Mouse (Mus musculus) lung, adult 18-20 months (tissue): Measurements from ENCODE around the gene Zfp229.
"Not testable (repeated sequence)": the region's sequence is repeated elsewhere in the genome, so short reads cannot be mapped to it uniquely, and the experiment has no call there.

Experiments
- DNase-seq, 2 experiments: peaks; one replicate each; pipeline ENCODE4 v3.0.0; 2022; ENCODE audit warnings: mixed read lengths in 2 of 2

The Zfp229 gene

GRCm38 (mm10) chr17:21730495-21730894 lies at the start of gene Zfp229:
TSS of gene Zfp229 (plus strand) at chr17:21730795.
- not testable (repeated sequence) for DNase-seq

DNA sequence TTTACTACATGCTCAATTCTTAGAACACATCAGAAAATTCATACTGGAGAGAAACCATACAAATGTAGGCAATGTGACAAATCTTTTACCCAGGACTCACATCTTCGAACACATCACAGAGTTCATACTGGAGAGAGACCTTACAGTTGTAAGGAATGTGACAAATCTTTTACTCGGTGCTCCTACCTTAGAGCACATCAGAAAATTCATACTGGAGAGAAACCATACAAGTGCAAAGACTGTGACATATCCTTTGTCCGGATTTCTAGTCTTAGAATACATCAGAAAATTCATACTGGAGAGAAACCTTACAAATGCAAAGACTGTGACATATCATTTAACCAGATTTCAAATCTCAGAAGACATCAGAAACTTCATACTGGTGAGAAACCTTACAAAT lies 39.0 kb upstream of the Zfp229 start, which contains the start of gene Gm10226:
Gene Gm10226, plus strand, starts transcription at position 301 of the 400 bp plus-strand sequence.
- DNase-seq = no peak

GRCm38 (mm10) chr17:21693342-21693741 lies 37.3 kb upstream of the Zfp229 start:
- DNase-seq = no peak

GRCm38 (mm10) chr17:21696073-21696472 lies 34.5 kb upstream of the Zfp229 start:
- DNase-seq = no peak

GRCm38 (mm10) chr17:21702281-21703240 lies 28.0 kb upstream of the Zfp229 start:
- no peak for DNase-seq

GRCm38 (mm10) chr17:21703414-21703813 lies 27.2 kb upstream of the Zfp229 start:
- no peak for DNase-seq

GRCm38 (mm10) chr17:21707343-21707996 lies 23.1 kb upstream of the Zfp229 start, which contains the start of gene Zfp760:
TSS of gene Zfp760 (plus strand) at chr17:21707741.
- peak; percentile 93 to 95 for DNase-seq

GRCm38 (mm10) chr17:21708401-21708800 lies 22.2 kb upstream of the Zfp229 start:
- no peak for DNase-seq

GRCm38 (mm10) chr17:21733049-21733448 lies 2.5 kb downstream of the Zfp229 start:
- no peak for DNase-seq

- peak; percentile 80 to 84 for DNase-seq
These were observed 3.0 kb downstream of the Zfp229 start for GRCm38 (mm10) chr17:21733529-21734031.

GRCm38 (mm10) chr17:21752791-21753190 lies 22.2 kb downstream of the Zfp229 start:
- DNase-seq = peak; percentile 66 to 70

DNA sequence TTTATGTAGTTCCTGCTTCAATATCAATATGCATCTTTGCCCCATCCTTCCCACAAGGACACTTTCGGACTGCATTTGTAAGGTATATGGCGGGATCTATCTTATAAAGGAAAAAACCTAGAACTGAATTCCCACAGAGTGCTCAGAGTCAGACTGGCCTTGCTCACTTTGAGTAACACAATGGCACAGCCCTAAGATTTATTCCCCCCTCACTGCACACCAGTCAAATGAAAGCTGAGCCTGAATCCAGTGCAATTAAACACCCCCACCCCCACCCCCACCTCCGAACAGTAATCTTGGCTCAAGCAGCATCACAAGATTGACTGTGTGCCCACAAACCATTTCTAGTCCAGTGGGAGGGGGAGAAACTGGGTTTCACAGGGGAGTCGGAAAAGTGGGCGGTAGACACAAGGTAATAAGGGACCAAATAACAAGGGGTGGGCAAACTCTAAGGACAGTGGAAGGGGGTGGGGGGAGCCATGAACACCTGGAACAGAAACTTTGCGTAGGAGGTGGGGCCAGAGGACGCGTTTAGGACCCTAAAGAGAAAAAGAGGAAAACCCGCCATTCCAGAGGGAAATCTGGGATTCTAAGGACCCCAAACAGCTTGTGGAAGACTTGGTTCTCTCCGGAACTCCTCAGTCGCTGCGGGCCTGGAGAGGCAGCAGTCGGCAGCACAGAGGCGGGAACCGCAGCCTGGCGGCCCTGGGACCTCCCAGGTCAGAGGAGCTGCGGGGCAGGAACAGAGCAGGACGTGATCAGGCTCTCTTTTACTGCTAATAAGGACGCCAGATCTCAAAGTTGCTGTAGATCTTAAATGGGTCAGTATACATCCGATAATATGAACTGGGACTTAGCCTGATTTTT lies 23.0 kb downstream of the Zfp229 start:
- DNase-seq = no peak

DNA sequence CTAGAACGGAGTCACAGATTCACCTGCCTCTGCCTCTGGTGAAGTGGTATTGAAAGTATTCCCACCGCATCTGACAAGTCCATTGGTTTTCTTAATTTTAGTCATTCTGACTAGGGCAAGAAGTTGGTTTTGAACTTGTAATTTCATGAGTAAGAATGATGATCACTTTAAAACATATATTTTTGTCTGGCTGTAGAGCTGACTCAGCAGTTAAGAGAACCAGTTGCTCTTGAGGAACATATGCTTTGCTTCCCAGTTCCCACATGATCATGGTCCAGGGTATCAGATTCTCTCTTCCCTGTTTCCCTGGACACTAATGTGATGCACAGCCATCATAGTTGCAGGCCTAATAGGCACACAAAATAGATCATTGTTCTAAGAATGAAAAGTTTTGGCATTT lies 39.7 kb downstream of the Zfp229 start:
- no peak for DNase-seq

DNA sequence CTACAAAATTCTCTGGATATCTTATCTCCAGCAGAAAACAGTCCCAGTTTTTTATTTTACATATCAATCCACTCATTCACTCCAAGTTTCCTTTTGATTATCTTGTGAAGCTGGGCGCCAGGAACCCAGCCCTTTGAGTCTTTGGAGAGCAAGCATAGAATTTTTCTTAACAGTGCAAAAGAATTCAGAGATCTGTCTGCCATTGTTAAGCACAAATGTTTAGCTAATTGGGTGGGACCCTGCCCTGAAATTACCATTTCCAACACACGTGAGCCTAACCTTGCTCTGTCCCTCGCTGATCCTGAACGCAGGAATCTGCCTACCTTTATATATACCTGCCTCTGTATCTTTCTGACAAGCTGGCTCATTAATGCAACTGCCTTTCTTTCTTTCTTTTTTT lies 61.7 kb downstream of the Zfp229 start:
- DNase-seq = no peak

- not testable (repeated sequence) for DNase-seq
These were observed 70.8 kb downstream of the Zfp229 start for GRCm38 (mm10) chr17:21801373-21801772.
